Mouse (Mus musculus) midbrain, postnatal 0 days (tissue): ENCODE results near the gene Olfr341. TPM values are rescaled to one million over a fixed set of nuclear protein-coding genes. Genes with fewer than 3 reads are reported as not detected.

Source experiments
- ATAC-seq: fragments of 200-750 bp; cut with Nextera tagmentation; 2 replicates; pipeline ENCODE4 v1.8.0; 2017; ENCODE audit warnings: moderate number of reproducible peaks, mild to moderate bottlenecking, moderate TSS enrichment, moderate library complexity; ENCODE audit not compliant: low FRiP score
- DNase-seq: peaks from one replicate; pipeline ENCODE4 v3.0.0-alpha.2; 2015; ENCODE audit warnings: low spot score
- H3K27ac ChIP-seq: fragments of 300-500 bp; sonication (generic); 2 replicates; pipeline ENCODE4 v1.5.1; 2014; ENCODE audit warnings: low read depth, mild to moderate bottlenecking, low read length, mixed read lengths
- H3K27me3 ChIP-seq: fragments of 300-500 bp; sonication (generic); 2 replicates; pipeline ENCODE4 v1.6.1; 2014; ENCODE audit warnings: low read length, control low read depth, mixed read lengths; ENCODE audit not compliant: insufficient read depth
- H3K36me3 ChIP-seq: fragments of 300-500 bp; sonication (generic); 2 replicates; pipeline ENCODE4 v1.6.1; 2014; ENCODE audit warnings: low read length, control low read depth, mixed read lengths; ENCODE audit not compliant: insufficient read depth
- H3K4me1 ChIP-seq: fragments of 300-500 bp; sonication (generic); 2 replicates; pipeline ENCODE4 v1.6.1; 2014; ENCODE audit warnings: mild to moderate bottlenecking, control low read depth, antibody characterized with exemption, low read length, mixed read lengths; ENCODE audit not compliant: insufficient read depth
- H3K4me2 ChIP-seq: fragments of 300-500 bp; sonication (generic); 2 replicates; pipeline ENCODE4 v1.6.1; 2014; ENCODE audit warnings: low read depth, mild to moderate bottlenecking, low read length, mixed read lengths; ENCODE audit not compliant: poor library complexity, severe bottlenecking
- H3K4me3 ChIP-seq: fragments of 300-500 bp; sonication (generic); 2 replicates; pipeline ENCODE4 v1.5.1; 2014; ENCODE audit warnings: low read depth, mild to moderate bottlenecking, low read length, moderate library complexity
- H3K9ac ChIP-seq: fragments of 300-500 bp; sonication (generic); replicated peaks from 2 replicates; pipeline ENCODE4 v1.6.1; 2014; ENCODE audit warnings: mild to moderate bottlenecking, low read length, moderate library complexity, mixed read lengths; ENCODE audit not compliant: poor library complexity, severe bottlenecking
- H3K9me3 ChIP-seq: fragments of 300-500 bp; sonication (generic); 2 replicates; pipeline ENCODE4 v1.6.1; 2016; ENCODE audit warnings: low read length, control low read depth
- CTCF ChIP-seq: IDR thresholded peaks from 2 replicates; pipeline ENCODE4 v1.5.1; 2016; ENCODE audit warnings: antibody characterized with exemption, mild to moderate bottlenecking
- WGBS: fragments of 180-500 bp; shearing (Covaris S2); extraction: QIAGEN DNeasy Blood & Tissue Kit; methylation state at CpG from one replicate; pipeline ENCODE4 v1.1.7; 2014; 5-methylcytosine and 5-hydroxymethylcytosine counted together
- polyA plus RNA-seq: library from polyadenylated mRNA; unstranded; fragments of >200 nt; fragmentation: Nextera tagmentation; extraction: Ambion mirVana; gene quantifications from 2 replicates; pipeline ENCODE4 v1.2.1, GENCODE M21; 2015
- total RNA-seq: library from RNA; depleted of rRNA; stranded (reverse); fragments of >200 nt; gene quantifications from 2 replicates; pipeline ENCODE4 v1.2.3, GENCODE M21; 2014; rRNA removed

Gene Olfr341
- total RNA-seq (not detected in 2 replicates), polyA plus RNA-seq (not detected in 2 replicates)

GRCm38 (mm10) chr2:36482368-36482767, at the start of gene Olfr341:
Gene Olfr341 (minus strand): TSS chr2:36482468.
- Histone ChIP-seq H3K9ac (no peak within 1 kb of the TSS), H3K27me3 (no peaks in the 10 kb centered on the region), H3K36me3 (no peaks in the 10 kb centered on the region), H3K27ac (no peak within 1 kb of the TSS), H3K4me2 (no peak within 1 kb of the TSS), H3K9me3 (0 out of 2 replicates have a peak, but pooled peaks cover 7% of the 10 kb centered on the region), H3K4me1 (no peaks in the 10 kb centered on the region), H3K4me3 (no peak within 1 kb of the TSS)
- TF ChIP-seq CTCF, result no peak
- ATAC-seq (no peak), DNase-seq (no peak)

GRCm38 (mm10) chr2:36524698-36525097, 42.4 kb upstream of the Olfr341 start, which contains the start of gene Olfr342:
Gene Olfr342 (plus strand): TSS chr2:36524998.
- Histone ChIP-seq H3K4me3 (no peak within 1 kb of the TSS), H3K36me3 (no peaks in the 10 kb centered on the region), H3K27ac (no peak within 1 kb of the TSS), H3K9ac (no peak within 1 kb of the TSS), H3K9me3 (peaks cover 6% of the 10 kb centered on the region; the same call in 1 of the 2 replicates), H3K27me3 (no peaks in the 10 kb centered on the region), H3K4me2 (no peak within 1 kb of the TSS), H3K4me1 (no peaks in the 10 kb centered on the region)
- TF ChIP-seq CTCF, result no peak
- DNase-seq (no peak), ATAC-seq (no peak)
- WGBS, result 67% methylated on average over 3 of the region's 3 CpGs

DNA sequence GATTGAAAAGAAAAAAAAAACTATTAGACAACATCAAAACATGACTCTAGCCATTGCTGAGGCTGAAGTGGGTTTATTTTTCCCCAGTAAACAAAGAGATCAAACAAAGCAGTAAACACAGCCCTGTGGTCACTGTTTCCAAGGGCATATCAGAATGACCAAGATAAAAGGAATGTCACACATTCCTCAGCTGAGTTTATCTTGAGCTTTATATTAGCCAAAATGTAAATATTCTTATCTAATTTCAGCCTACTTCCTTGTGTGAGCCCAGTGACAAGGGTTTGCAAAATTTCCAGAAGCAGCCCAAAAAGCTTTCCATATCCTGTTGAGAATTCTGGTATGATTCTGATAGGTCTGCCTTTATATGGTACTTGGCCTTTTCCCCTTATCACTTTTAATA, 8.6 kb downstream of the Olfr341 start:
- H3K36me3 ChIP-seq, result no peaks in the 10 kb centered on the region
- H3K27me3 ChIP-seq, result no peaks in the 10 kb centered on the region
- no peak for TF ChIP-seq CTCF
- H3K4me3 ChIP-seq, result no peak overlapping the region
- H3K27ac ChIP-seq, result no peak overlapping the region
- no peak overlapping the region for H3K4me2 ChIP-seq
- no peak overlapping the region for H3K9ac ChIP-seq
- ATAC-seq (no peak), DNase-seq (no peak)
- H3K9me3 ChIP-seq, result peaks cover 8% of the 10 kb centered on the region; the same call in 1 of the 2 replicates
- H3K4me1 ChIP-seq, result no peaks in the 10 kb centered on the region

DNA sequence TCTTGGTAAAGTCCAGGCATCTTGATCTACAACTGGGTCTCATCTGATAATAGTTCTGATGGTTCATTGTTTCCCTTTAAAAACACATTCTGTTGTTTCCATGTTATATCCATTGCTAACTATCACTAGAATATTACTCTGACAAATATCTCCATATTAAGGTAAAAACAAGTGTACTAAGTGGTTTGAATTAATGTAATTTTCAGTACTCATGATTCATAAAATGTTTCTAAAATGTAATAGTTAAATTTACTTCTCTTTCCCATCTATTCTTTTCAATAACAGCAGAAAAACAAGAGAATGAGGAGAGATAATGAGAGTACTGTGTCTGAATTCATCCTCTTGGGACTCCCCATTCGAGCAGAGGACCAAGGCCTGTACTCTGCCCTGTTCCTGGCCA, 30.0 kb downstream of the Olfr341 start, which contains the start of gene Olfr340:
TSS of gene Olfr340 (plus strand) at position 301 of the 400 bp plus-strand sequence.
- H3K4me1 ChIP-seq, result no peaks in the 10 kb centered on the region
- no peak within 1 kb of the TSS for H3K4me2 ChIP-seq
- no peak within 1 kb of the TSS for H3K9ac ChIP-seq
- 57% methylated on average over 1 of the region's 1 CpGs for WGBS
- H3K4me3 ChIP-seq, result no peak within 1 kb of the TSS
- H3K27me3 ChIP-seq, result no peaks in the 10 kb centered on the region
- ATAC-seq (no peak), DNase-seq (no peak)
- 0 out of 2 replicates have a peak, but pooled peaks cover 6% of the 10 kb centered on the region for H3K9me3 ChIP-seq
- no peaks in the 10 kb centered on the region for H3K36me3 ChIP-seq
- H3K27ac ChIP-seq, result no peak within 1 kb of the TSS
- TF ChIP-seq CTCF, result no peak

Other genes starting within 250 kb of the Olfr341 start
- 0.05 TPM in 1 of 2 replicates, not detected in the other for gene Olfr338, start 108.9 kb downstream of the Olfr341 start, total RNA-seq
- gene Olfr338, start 108.9 kb downstream of the Olfr341 start, polyA plus RNA-seq, result not detected in 2 replicates
- not detected in 2 replicates for gene Olfr339, start 63.5 kb downstream of the Olfr341 start, total RNA-seq
- gene Olfr339, start 63.5 kb downstream of the Olfr341 start, polyA plus RNA-seq, result not detected in 2 replicates
- not detected in 2 replicates for gene Olfr340, start 29.9 kb downstream of the Olfr341 start, total RNA-seq
- not detected in 2 replicates for gene Olfr340, start 29.9 kb downstream of the Olfr341 start, polyA plus RNA-seq
- not detected in 2 replicates for gene Olfr342, start 42.5 kb upstream of the Olfr341 start, total RNA-seq
- not detected in 2 replicates for gene Olfr342, start 42.5 kb upstream of the Olfr341 start, polyA plus RNA-seq
- not detected in 2 replicates for gene Olfr344, start 84.2 kb upstream of the Olfr341 start, total RNA-seq
- gene Olfr344, start 84.2 kb upstream of the Olfr341 start, polyA plus RNA-seq, result not detected in 2 replicates
- gene Olfr345, start 157.6 kb upstream of the Olfr341 start, total RNA-seq, result not detected in 2 replicates
- not detected in 2 replicates for gene Olfr345, start 157.6 kb upstream of the Olfr341 start, polyA plus RNA-seq
- gene Olfr346, start 203.3 kb upstream of the Olfr341 start, total RNA-seq, result not detected in 2 replicates
- gene Olfr346, start 203.3 kb upstream of the Olfr341 start, polyA plus RNA-seq, result not detected in 2 replicates
- gene Olfr347, start 249.4 kb upstream of the Olfr341 start, total RNA-seq, result not detected in 2 replicates
- not detected in 2 replicates for gene Olfr347, start 249.4 kb upstream of the Olfr341 start, polyA plus RNA-seq